Mouse (Mus musculus) embryonic facial prominence, embryonic 11.5 days (tissue): Measurements from ENCODE around the gene Myoc. TPM values are rescaled to one million over a fixed set of nuclear protein-coding genes. Genes with fewer than 3 reads are reported as not detected.
"Not testable (repeated sequence)": the region's sequence is repeated elsewhere in the genome, so short reads cannot be mapped to it uniquely, and the experiment has no call there.

Experiments
- ATAC-seq: fragments of 200-750 bp; cut with Nextera tagmentation; replicated peaks from 2 replicates; pipeline ENCODE4 v1.8.0; 2017; ENCODE audit warnings: low read depth; ENCODE audit not compliant: insufficient number of reproducible peaks, low FRiP score, low TSS enrichment
- DNase-seq: peaks from one replicate; pipeline ENCODE4 v3.0.0-alpha.2; 2015; ENCODE audit warnings: low spot score
- H3K27ac ChIP-seq: fragments of 300-500 bp; sonication (generic); replicated peaks from 2 replicates; pipeline ENCODE4 v1.5.1; 2014; ENCODE audit warnings: mild to moderate bottlenecking, low read depth, low read length, control low read depth
- H3K27me3 ChIP-seq: fragments of 300-500 bp; sonication (generic); 2 replicates; pipeline ENCODE4 v1.6.1; 2014; ENCODE audit warnings: mild to moderate bottlenecking, low read length, moderate library complexity, mixed read lengths; ENCODE audit not compliant: control insufficient read depth, insufficient read depth
- H3K36me3 ChIP-seq: fragments of 300-500 bp; sonication (generic); replicated peaks from 2 replicates; pipeline ENCODE4 v1.6.1; 2014; ENCODE audit warnings: low read depth, mild to moderate bottlenecking, low read length, moderate library complexity, mixed read lengths; ENCODE audit not compliant: control insufficient read depth, insufficient read depth
- H3K4me1 ChIP-seq: fragments of 300-500 bp; sonication (generic); 2 replicates; pipeline ENCODE4 v1.6.1; 2014; ENCODE audit warnings: low read length, mixed read lengths; ENCODE audit not compliant: control insufficient read depth, insufficient read depth
- H3K4me2 ChIP-seq: fragments of 300-500 bp; sonication (generic); 2 replicates; pipeline ENCODE4 v1.6.1; 2014; ENCODE audit warnings: low read depth, mild to moderate bottlenecking, control low read depth, low read length, moderate library complexity
- H3K4me3 ChIP-seq: fragments of 300-500 bp; sonication (generic); 2 replicates; pipeline ENCODE4 v1.5.1; 2014; ENCODE audit warnings: low read depth, low read length, control low read depth
- H3K9ac ChIP-seq: fragments of 300-500 bp; sonication (generic); replicated peaks from 2 replicates; pipeline ENCODE4 v1.6.1; 2014; ENCODE audit warnings: mild to moderate bottlenecking, control low read depth, low read length
- H3K9me3 ChIP-seq: fragments of 300-500 bp; sonication (generic); replicated peaks from 2 replicates; pipeline ENCODE4 v1.6.1; 2016; ENCODE audit warnings: mild to moderate bottlenecking, low read length, inconsistent platforms, mixed read lengths; ENCODE audit not compliant: control insufficient read depth
- WGBS: fragments of 180-500 bp; shearing (Covaris S2); extraction: QIAGEN DNeasy Blood & Tissue Kit; methylation state at CpG from one replicate; pipeline ENCODE4 v1.1.7; 2014; 5-methylcytosine and 5-hydroxymethylcytosine counted together
- polyA plus RNA-seq: library from polyadenylated mRNA; unstranded; fragments of >200 nt; fragmentation: Nextera tagmentation; extraction: Ambion mirVana; gene quantifications from 2 replicates; pipeline ENCODE4 v1.2.1, GENCODE M21; 2014

The Myoc gene
- polyA plus RNA-seq, 1 experiment from 2014 or later, result 0.10 TPM

DNA sequence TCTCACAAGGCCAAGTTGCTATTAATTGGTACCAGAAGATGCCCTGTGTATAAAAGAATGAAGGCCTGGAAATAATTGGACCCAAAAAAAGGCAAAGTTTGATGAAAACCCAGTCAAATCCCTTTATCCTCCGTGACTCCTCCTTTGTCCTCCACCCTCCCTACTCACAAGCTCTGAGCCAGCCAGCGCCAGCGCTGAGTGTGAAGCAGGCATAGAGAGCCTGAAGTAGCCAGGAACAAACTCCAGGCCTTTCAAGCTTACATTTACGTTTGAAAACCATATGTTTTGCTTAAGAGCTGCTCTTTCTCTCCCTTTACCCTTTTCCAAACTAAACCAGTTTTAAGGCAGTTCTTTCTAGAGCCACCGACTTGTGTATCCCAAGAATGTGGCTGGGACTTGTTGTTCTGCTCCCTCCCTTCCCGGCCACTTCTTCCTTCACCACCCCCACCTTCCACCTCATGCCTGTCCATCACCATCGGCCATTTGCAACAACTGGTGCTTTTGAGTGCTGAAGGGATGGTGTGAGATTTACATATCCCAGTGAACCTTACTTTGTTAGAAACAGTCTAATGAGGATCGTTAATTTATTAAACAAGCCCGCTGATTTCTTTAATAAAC is 29.2 kb upstream of the Myoc start:
- no peaks in the 10 kb centered on the region for H3K27me3 ChIP-seq
- no peak overlapping the region for H3K4me2 ChIP-seq
- no peak overlapping the region for H3K9ac ChIP-seq
- no peaks in the 10 kb centered on the region for H3K9me3 ChIP-seq
- H3K4me1 ChIP-seq, result no peaks in the 10 kb centered on the region
- WGBS, result 37% methylated on average over 9 of the region's 9 CpGs
- no peaks in the 10 kb centered on the region for H3K36me3 ChIP-seq
- H3K4me3 ChIP-seq, result no peak overlapping the region
- DNase-seq (peak; percentile 39), ATAC-seq (no peak)
- no peak overlapping the region for H3K27ac ChIP-seq

DNA sequence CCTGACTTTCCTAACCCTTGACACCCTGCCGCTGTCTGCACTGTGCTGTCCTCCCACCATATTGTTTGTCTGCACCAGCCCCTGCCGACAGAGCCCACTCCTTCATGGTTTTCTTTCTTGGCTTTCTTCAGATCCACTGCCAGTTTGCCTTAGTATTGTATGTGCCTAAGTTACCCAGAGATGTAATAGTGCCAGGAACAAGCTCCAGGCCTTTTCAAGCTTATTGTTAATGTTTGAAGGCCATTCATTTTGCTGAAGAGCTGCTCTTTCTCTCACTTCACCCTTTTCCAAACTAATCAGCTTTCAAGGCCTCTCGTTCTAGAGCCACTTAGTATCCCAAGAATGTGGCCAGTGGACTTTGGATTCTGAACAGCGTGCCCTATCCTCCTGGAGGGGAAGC is 27.8 kb upstream of the Myoc start:
- no peak overlapping the region for H3K27ac ChIP-seq
- no peak overlapping the region for H3K4me2 ChIP-seq
- H3K9ac ChIP-seq, result no peak overlapping the region
- no peak for DNase-seq
- no peaks in the 10 kb centered on the region for H3K4me1 ChIP-seq
- no peak overlapping the region for H3K4me3 ChIP-seq
- no peaks in the 10 kb centered on the region for H3K36me3 ChIP-seq
- no peaks in the 10 kb centered on the region for H3K27me3 ChIP-seq
- ATAC-seq, result no peak
- no peaks in the 10 kb centered on the region for H3K9me3 ChIP-seq
- WGBS, result 76% methylated on average over 4 of the region's 4 CpGs

DNA sequence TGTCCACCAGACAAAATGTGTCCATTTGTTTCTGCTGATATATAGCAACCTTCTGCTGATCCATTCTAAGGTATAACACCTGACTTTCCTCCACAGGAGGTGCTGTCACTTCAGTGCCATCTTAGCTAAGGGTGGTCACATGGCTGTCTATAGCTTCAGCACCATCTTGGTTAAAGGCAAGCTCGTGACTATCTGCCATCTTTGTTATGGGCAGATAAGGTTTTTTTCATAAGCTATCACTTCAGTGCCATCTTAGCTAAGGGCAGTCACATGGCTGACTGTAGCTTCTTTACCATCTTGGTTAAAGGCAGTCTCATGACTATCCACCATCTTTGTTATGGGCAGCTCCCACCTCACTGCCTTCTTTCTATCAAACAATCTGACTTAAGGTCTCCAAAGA is 23.4 kb upstream of the Myoc start:
- Histone ChIP-seq H3K9ac (no peak overlapping the region), H3K27me3 (no peaks in the 10 kb centered on the region), H3K4me3 (no peak overlapping the region), H3K4me1 (no peaks in the 10 kb centered on the region), H3K4me2 (no peak overlapping the region), H3K36me3 (no peaks in the 10 kb centered on the region), H3K9me3 (no peaks in the 10 kb centered on the region), H3K27ac (no peak overlapping the region)
- ATAC-seq (no peak), DNase-seq (no peak)
- whole genome bisulfite sequencing, result 81% methylated on average over 1 of the region's 1 CpGs

DNA sequence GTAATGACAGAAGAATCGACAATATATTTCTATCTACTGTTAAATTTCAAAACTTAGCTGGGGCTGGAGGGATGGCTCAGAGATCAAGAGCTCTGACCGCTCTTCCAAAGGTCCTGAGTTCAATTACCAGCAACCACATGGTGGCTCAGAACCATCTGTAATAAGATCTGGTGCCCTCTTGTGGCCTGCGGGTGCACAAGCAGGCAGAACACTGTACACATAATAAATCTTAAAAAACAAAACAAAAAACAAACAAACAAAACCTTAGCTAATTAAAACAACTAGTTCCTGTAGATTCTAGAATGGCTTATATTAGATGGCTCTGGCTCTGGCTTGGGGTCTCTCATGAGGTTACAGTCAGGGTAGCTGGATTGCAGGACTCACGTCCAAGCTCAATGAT is 18.5 kb upstream of the Myoc start:
- Histone ChIP-seq H3K27ac (no peak overlapping the region), H3K36me3 (no peaks in the 10 kb centered on the region), H3K4me2 (no peak overlapping the region), H3K9ac (no peak overlapping the region), H3K4me3 (no peak overlapping the region), H3K9me3 (no peaks in the 10 kb centered on the region), H3K27me3 (no peaks in the 10 kb centered on the region), H3K4me1 (no peaks in the 10 kb centered on the region)
- DNase-seq, result peak; percentile 12
- no peak for ATAC-seq
- 66% methylated on average over 4 of the region's 4 CpGs for WGBS

DNA sequence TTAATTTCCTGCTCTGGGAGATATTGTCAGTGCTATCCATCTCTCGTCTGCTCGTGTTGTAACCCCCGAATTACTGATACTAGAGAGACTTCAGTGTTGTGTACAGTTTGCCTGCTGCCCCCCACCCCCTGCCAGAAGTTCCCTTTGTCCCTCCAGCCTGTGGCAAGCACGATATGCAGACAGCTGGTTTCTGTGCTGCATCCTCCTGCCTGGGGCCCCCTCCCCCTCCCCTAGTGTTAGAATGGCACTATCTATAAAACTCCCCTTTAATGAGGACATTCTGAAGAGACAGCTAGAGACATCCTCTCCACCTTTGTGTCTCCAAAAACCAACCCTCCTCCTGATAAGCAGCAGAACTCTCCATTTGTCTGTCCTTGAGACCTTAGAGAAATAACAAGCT is 15.1 kb upstream of the Myoc start:
- ATAC-seq (no peak), DNase-seq (no peak)
- Histone ChIP-seq H3K4me2 (no peak overlapping the region), H3K4me1 (no peaks in the 10 kb centered on the region), H3K27me3 (no peaks in the 10 kb centered on the region), H3K4me3 (no peak overlapping the region), H3K9me3 (no peaks in the 10 kb centered on the region), H3K36me3 (no peaks in the 10 kb centered on the region), H3K27ac (no peak overlapping the region), H3K9ac (no peak overlapping the region)
- WGBS, result 49% methylated on average over 4 of the region's 4 CpGs

DNA sequence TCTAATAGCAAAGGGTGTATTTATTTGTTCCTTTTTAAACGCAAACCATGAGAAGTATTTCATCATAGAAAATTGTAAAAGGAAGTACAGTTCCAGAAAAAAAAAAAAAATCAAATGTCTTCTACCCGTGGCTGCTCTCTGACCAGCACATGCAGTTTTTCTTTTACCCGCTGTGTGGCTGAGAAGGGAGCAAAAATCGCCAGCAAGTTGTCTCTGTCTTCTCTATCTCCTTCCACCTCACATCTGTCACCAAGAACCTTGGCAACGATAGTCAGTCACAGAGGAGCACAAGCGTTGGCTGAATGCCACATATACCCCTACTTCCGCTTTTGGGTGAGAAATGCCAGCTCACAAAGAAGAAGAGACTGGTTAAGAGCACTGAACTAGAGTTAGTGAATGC is 13.7 kb upstream of the Myoc start:
- H3K27me3 ChIP-seq, result no peaks in the 10 kb centered on the region
- WGBS, result 73% methylated on average over 7 of the region's 7 CpGs
- no peak overlapping the region for H3K4me2 ChIP-seq
- no peaks in the 10 kb centered on the region for H3K36me3 ChIP-seq
- DNase-seq (no peak), ATAC-seq (no peak)
- no peak overlapping the region for H3K27ac ChIP-seq
- H3K9me3 ChIP-seq, result no peaks in the 10 kb centered on the region
- H3K4me3 ChIP-seq, result no peak overlapping the region
- no peaks in the 10 kb centered on the region for H3K4me1 ChIP-seq
- H3K9ac ChIP-seq, result no peak overlapping the region

DNA sequence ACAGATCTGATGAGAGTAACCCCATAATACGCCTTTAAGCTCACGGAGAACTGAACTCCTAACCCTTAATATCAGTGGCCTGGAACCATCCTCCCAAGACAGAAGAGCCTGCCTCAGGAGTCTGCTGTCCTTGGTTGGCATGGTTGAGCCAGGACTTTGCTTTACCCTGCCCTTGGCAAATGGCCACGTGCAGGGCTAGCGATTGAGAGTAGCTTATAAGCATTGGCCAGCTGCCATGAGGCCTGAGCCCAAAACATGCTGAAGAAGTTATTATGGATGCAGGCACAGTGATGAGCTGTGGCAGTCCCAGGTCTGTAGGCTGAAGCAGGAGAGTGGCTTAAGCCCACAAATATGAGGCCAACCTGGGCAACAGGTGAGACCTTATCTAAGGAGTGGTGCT is 11.1 kb upstream of the Myoc start:
- H3K9ac ChIP-seq, H3K9me3 ChIP-seq, DNase-seq, H3K36me3 ChIP-seq, H3K4me3 ChIP-seq, H3K4me2 ChIP-seq, H3K27ac ChIP-seq, H3K4me1 ChIP-seq, ATAC-seq, H3K27me3 ChIP-seq: not testable (repeated sequence)
- 95% methylated on average over 4 of the region's 4 CpGs for WGBS

DNA sequence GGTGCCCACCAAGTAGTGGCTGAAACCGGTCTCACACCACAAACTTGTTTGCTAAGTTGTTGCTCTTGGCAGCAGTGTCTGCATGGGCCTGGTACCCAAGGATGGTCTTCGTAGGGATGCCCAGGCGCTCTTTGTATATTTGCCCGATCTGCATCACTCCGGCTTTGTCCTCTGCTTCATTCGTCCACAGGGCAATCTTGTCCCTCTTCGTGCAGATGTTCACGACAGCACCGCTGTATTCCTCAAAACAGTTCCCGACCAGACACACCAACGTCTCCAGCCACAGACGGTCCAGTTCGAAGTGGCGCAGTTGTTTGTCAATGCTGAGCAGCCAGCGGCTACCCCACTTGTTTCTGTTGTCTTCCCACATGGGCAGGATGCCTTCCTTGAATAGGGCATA is 10.6 kb upstream of the Myoc start:
- not testable (repeated sequence) for H3K36me3 ChIP-seq, DNase-seq, H3K27me3 ChIP-seq, H3K4me3 ChIP-seq, H3K27ac ChIP-seq, H3K9ac ChIP-seq, H3K4me2 ChIP-seq, H3K9me3 ChIP-seq, H3K4me1 ChIP-seq, ATAC-seq
- WGBS, result 91% methylated on average over 15 of the region's 15 CpGs
